Mouse (Mus musculus) stomach, postnatal 0 days (tissue): ENCODE measurements around the gene Wfdc1.

ENCODE experiments used
- CTCF ChIP-seq: IDR thresholded peaks from 2 replicates; pipeline ENCODE4 v1.5.1; 2016; ENCODE audit warnings: antibody characterized with exemption, low read depth, mild to moderate bottlenecking, moderate library complexity
- EP300 ChIP-seq: optimal IDR thresholded peaks from 2 replicates; pipeline ENCODE3; 2016; ENCODE audit warnings: antibody characterized with exemption

GRCm38 (mm10) chr8:119644981-119645597 is 21.1 kb upstream of the Wfdc1 start:
- TF ChIP-seq EP300 (no peak), CTCF (no peak)
